Mouse (Mus musculus) yolk sac, embryonic 10.5 days (tissue): ENCODE results near the gene H2-K1.

Experiments used
- DNase-seq: peaks from one replicate; pipeline ENCODE4 v3.0.0-alpha.2; 2017; ENCODE audit warnings: low spot score

Gene H2-K1

GRCm38 (mm10) chr17:33982136-33982535, 18.0 kb downstream of the H2-K1 start:
- peak; percentile 35 for DNase-seq

DNA sequence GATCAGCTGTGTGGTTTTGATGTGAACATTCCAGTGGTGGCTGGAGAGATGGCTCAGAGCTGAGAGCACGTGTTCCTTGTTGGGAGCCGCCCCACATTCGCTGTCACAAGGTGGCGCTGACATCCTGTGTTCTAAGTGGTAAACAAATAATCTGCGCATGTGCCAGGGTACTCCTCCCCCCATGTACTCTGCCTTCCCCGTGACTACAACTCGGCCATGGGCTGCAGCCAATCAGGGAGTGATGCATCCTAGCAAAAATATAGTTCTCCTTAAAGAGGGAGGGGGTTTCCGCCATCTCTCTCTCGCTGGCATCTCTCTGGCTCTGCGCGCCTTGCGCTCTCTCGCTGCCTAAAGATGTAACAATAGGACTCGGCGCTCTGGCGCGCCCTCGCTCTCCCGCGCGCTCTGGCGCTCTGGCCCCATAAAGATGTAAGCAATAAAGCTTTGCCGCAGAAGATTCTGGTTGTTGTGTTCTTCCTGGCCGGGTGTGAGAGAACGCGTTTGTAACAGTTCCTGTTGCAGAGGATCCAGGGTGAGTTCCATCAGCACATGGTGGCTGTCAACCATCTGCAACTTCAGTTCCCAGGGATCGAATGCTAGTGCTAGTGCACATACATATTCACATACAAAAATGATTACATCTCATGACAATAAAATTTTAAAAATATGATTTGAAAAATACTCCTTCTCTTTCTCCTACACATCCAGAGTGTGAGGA, 18.8 kb downstream of the H2-K1 start:
- peak; percentile 92 for DNase-seq

- DNase-seq = no peak
These were observed 19.7 kb downstream of the H2-K1 start for GRCm38 (mm10) chr17:33980181-33981035.

- no peak for DNase-seq
These were observed 20.6 kb downstream of the H2-K1 start for GRCm38 (mm10) chr17:33979512-33980050.

DNA sequence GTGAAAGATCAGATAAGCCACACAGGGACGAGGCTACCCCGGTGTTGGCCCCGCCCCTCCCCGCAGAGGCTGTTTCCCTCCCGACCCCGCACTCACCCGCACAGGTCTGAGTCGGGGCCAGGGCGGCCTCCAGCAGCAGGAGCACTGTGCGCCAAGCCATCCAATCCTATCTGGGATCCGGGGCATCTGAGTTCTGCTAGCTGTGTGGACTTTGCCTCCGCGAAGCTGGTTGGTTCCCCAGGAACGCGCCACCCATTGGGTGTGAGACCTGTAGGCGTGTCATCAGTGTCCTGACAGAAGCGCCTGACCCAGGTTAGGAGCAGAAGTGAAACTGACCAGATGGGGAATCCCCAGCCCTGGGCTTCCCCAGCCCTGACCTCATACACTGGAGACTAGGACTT, 21.5 kb downstream of the H2-K1 start:
- peak; percentile 90 for DNase-seq

- no peak for DNase-seq
These were observed 22.1 kb downstream of the H2-K1 start for GRCm38 (mm10) chr17:33977861-33978557.

DNA sequence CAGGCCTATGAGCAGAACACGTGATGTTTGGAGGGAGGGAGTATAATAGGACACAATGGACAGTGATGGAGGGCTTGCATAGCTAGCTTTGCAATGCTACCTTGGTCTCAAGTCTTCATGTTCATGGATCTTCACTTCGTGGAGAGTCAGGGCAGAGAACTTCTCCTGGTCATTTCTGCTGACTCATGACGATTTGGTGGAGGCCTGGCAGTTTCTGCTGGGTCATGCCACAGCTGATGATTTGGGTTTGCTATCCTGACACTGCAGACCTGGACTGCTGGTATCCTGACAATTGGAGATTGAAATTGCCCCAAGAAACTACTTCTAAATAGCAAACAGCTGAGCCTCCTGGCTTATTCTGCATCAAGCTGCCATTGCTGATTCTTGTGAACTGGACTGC, 26.6 kb downstream of the H2-K1 start:
- no peak for DNase-seq

- DNase-seq = peak; percentile 55
These were observed 27.5 kb downstream of the H2-K1 start for GRCm38 (mm10) chr17:33972691-33973090.

DNA sequence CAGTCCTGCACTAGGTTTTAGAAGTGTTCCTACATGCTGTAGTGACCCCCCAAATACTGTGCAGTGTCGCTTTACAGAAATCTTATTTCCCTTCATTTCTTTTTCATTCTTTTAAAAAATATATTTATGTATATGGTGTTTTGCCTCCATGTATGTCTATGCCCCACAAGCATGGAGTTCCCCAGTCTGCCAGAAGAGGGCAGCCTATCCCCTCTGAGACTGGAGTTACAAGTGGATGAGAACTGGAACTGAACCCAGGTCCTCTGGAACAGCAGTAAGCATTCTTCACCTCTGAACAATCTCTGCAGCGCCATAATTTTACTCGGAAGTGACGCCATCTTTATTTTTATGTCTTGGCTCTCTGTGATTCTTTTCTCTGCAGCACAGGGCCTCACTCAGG, 30.8 kb downstream of the H2-K1 start:
- no peak for DNase-seq

DNA sequence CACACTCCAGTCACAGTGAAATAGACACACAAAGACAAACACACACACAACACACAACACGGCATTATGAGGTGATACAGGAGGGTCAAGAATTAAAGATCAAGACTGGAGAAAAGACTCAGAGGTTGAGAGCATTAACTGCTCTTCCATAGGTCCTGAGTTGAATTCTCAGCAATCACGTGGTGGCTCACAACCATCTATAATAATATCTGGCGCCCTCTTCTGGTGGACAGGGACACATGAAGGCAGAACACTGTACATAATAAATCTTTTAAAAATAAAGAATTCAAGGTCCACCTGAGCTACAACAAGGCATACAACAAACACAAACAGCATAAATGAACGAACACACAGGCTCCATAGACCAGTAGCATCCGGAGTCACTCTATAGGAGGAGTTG, 31.2 kb downstream of the H2-K1 start:
- DNase-seq = no peak

DNA sequence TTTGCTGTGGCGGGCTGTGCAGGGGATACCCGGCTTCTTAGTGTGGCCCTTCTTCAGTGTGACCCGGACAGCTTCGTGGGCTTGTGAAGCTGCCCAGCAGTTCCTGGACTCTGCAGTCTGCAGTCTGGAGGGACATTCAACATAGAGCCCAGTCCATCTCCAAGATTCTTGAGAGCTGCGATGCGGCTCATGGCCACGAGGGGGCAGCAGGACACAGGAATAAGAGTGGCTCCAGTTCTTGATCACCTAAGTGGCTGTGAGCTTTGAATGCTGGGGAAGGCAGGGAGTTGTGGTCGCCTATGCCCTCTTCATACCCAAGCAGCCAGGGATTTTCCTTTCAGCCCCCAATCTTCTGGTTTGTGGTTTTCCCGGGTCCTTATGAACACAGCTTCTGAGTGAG, 31.7 kb downstream of the H2-K1 start:
- DNase-seq = peak; percentile 73

DNA sequence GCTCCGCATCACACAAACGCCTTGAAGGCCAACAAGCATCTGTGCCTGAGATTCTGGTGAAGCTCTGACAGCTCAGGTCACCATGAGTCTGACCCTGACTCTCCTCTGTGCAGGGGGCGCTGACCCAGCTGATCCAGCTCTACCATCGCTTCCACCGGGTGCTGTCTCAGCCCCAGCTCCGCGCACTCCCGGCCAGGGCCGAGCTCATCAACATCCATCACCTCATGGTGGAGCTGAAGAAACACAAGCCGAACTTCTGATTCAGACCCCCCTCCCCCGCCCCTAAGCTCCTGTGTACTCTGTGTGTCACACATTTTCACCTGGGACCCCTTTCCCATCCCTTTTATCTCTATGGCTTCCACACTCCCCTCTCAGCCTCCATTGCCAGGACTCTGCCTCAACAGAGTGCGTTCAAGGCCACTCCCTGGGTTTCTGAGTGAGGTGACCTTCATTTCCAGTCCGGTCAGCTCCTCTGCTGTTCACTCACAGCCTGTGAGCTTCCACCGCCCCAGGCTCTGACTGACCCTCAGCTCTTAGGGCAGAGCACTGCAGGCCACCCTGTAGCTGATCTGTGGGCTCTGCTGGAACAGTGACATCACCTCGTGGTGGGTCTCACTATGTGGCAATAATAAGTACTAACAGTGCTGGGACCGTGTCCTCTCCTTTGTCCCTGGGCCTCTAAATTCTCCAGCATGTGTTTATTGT, 34.1 kb downstream of the H2-K1 start:
- no peak for DNase-seq

DNA sequence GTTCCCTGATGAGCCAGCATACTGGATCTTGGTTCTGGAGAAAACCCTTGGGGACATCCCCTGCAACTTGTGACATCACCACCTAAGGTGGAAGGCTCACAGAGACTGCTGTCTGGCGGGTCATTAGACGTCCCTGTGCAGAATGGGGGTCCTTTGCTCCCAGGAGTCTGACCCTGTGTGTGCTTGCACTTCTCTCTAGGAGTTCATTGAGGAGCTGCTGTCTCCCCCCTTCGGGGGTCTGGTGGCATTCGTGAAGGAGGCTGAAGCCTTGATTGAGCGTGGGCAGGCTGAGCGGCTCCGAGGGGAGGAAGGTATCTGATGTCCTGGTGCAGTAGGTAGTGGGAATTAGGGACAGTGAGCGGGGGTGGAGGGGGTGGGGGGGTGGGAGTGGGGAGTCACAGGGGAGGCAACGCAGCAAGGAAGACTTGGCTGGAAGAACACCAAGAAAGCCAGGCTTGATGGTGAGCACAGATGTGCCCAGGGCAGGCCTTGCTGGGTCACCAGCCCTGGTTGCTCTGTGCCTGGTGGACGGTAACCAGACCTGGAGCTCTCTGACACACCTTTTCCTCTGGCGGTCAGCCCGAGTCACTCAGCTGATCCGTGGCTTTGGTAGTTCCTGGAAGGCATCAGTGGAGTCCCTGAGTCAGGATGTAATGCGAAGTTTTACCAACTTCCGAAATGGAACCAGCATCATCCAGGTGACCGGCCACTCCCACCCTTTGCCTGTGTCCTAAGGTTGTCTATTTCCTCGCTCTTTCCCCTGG, 34.9 kb downstream of the H2-K1 start:
- no peak for DNase-seq

DNA sequence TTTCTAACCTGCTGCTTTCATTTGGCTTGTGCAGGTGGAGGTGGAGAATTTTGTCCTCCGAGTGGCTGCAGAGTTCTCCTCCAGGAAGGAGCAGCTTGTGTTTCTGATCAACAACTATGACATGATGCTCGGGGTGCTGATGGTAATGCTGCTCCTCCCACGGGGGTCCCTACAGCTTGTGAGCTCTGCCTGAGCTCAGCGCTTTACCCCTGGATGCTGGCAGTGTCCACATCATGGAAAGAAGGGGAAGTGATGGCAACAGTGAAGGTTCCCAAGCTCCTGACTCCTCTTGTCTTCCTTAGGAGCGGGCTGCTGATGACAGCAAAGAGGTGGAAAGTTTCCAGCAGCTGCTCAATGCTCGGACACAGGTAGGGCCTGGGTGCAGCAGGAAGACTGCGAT, 37.3 kb downstream of the H2-K1 start:
- DNase-seq = no peak

GRCm38 (mm10) chr17:33959948-33960347, 40.2 kb downstream of the H2-K1 start:
- DNase-seq = no peak

- no peak for DNase-seq
These were observed 41.0 kb downstream of the H2-K1 start for GRCm38 (mm10) chr17:33959135-33959534.

DNA sequence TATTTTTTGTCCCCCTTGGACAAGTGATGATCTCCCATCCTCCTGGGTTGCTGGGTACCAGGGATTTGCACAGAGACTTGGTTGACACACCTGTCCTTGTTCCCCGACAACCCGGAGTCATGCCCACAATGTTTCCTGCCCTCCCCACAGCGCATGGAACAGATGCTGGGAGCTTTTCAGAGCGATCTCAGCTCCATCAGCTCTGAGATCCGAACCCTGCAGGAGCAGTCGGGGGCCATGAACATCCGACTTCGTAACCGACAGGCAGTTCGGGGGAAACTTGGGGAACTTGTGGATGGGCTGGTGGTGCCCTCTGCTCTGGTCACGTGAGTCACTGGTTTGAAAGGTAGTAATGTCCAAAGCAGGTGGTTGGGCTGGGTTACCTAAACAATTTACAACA, 41.7 kb downstream of the H2-K1 start:
- no peak for DNase-seq

DNA sequence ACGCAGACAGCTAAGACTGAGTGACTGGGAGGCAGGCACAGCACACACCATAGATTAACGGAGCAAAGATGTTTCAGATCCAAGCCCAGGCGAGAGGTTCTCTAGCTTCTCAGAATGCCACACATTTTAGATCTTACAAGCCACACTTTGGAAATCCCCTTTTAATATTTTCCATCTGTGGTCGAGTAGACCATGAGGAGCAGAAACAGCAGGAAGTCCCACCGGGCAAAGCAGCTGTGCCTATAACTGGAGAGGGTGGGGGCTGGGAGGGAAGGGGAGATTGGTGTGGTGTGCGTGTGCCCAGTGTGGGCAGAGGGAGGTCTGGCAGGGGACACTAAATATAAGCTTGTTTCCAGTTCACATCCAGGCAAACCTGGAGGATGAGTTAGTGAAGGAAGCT, 42.7 kb downstream of the H2-K1 start:
- DNase-seq = no peak

DNA sequence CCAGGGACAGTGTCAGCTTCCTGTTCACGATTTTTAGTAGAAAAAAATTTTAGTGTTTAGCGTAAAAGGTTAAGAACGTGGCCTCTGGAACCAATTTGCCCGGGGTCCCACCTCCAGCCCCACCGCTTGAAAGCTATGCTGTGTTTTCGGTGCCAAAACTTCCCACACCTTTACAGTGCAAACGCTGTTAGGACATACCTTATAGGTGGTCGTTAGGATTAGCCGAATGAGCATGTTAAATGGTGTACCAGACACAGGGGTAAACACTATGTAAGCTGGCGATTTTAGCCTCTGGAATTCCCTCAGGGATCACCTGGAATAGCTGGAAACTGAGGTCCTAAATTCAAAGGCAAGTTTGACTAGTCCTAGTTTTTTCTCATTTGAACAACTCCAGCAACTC, 43.8 kb downstream of the H2-K1 start:
- no peak for DNase-seq

GRCm38 (mm10) chr17:33955555-33956214, 44.5 kb downstream of the H2-K1 start, which contains the start of the genes Vps52 and Rps18:
Vps52 (plus strand) TSS chr17:33955812.
Rps18 (minus strand) TSS chr17:33956001.
- peak; percentile 95 for DNase-seq
